Mouse (Mus musculus) MEL (cell line): ENCODE measurements around the gene Ecm2. TPM values are rescaled to one million over a fixed set of nuclear protein-coding genes. Genes with fewer than 3 reads are reported as not detected.

Experiments used
- DNase-seq: peaks from one replicate; pipeline ENCODE4 v3.0.0; 2011; ENCODE audit warnings: low read depth, low spot score
- H3K27ac ChIP-seq: 2 replicates; pipeline ENCODE4 v1.5.1; 2012; ENCODE audit warnings: low read depth, mild to moderate bottlenecking, control low read depth, low read length, moderate library complexity; ENCODE audit not compliant: control insufficient read depth
- H3K27me3 ChIP-seq, 2 experiments: fragments of 150-350 bp in 1 of 2; sonication (generic) in 1 of 2; 2 replicates each; pipeline ENCODE4 v1.6.1; 2012; ENCODE audit warnings: low read length in 2 of 2, mild to moderate bottlenecking in 2 of 2, improper control_type of control experiment in 1 of 2, moderate library complexity in 1 of 2; ENCODE audit not compliant: insufficient read depth in 2 of 2, control insufficient read depth in 1 of 2
- H3K36me3 ChIP-seq, 2 experiments: 2 replicates each; pipeline ENCODE4 v1.6.1; 2012 to 2014; ENCODE audit warnings: low read length in 2 of 2, improper control_type of control experiment in 1 of 2, inconsistent platforms in 1 of 2, mild to moderate bottlenecking in 1 of 2; ENCODE audit not compliant: insufficient read depth in 2 of 2, control insufficient read depth in 1 of 2
- H3K4me1 ChIP-seq, 2 experiments: fragments of 150-350 bp in 1 of 2; sonication (generic) in 1 of 2; 2 replicates each; pipeline ENCODE4 v1.6.1; 2012; ENCODE audit warnings: low read length in 2 of 2, improper control_type of control experiment in 1 of 2, mild to moderate bottlenecking in 1 of 2; ENCODE audit not compliant: insufficient read depth in 2 of 2, control insufficient read depth in 1 of 2
- H3K4me3 ChIP-seq, 2 experiments: fragments of 150-350 bp in 1 of 2; sonication (generic) in 1 of 2; 2 replicates each; pipeline ENCODE4 v1.5.1; 2012; ENCODE audit warnings: low read depth in 2 of 2, low read length in 2 of 2, mild to moderate bottlenecking in 2 of 2, moderate library complexity in 2 of 2, control low read depth in 1 of 2, improper control_type of control experiment in 1 of 2; ENCODE audit not compliant: control insufficient read depth in 1 of 2, insufficient read depth in 1 of 2
- H3K79me2 ChIP-seq: 2 replicates; pipeline ENCODE4 v1.6.1; 2012; ENCODE audit warnings: mild to moderate bottlenecking, low read length, moderate library complexity; ENCODE audit not compliant: control insufficient read depth, poor library complexity, insufficient read depth
- H3K9ac ChIP-seq: 2 replicates; pipeline ENCODE4 v1.6.1; 2012; ENCODE audit warnings: low read depth, mild to moderate bottlenecking, control low read depth, low read length, moderate library complexity; ENCODE audit not compliant: control insufficient read depth, poor library complexity, severe bottlenecking
- H3K9me3 ChIP-seq: fragments of 150-350 bp; sonication (generic); replicated peaks from 2 replicates; pipeline ENCODE4 v1.6.1; 2012; ENCODE audit warnings: mild to moderate bottlenecking, low read length, improper control_type of control experiment, moderate library complexity; ENCODE audit not compliant: insufficient read depth
- CHD2 ChIP-seq: IDR thresholded peaks from 2 replicates; pipeline ENCODE4 v1.6.1; 2011; ENCODE audit warnings: low read length, improper control_type of control experiment
- CTCF ChIP-seq, 3 experiments: IDR thresholded peaks in 2 of 3; conservative IDR thresholded peaks in 1 of 3; 2 replicates each; pipeline ENCODE4 v1.5.1; 2011 to 2012; ENCODE audit warnings: low read length in 3 of 3, low read depth in 2 of 3, mild to moderate bottlenecking in 2 of 3, improper control_type of control experiment in 1 of 3, inconsistent platforms in 1 of 3, mixed read lengths in 1 of 3, moderate library complexity in 1 of 3; ENCODE audit not compliant: control insufficient read depth in 1 of 3, insufficient read depth in 1 of 3, poor library complexity in 1 of 3, severe bottlenecking in 1 of 3
- ELF1 ChIP-seq: IDR thresholded peaks from 2 replicates; pipeline ENCODE4 v1.6.1; 2014; ENCODE audit warnings: low read depth, mild to moderate bottlenecking, inconsistent platforms, low read length, improper control_type of control experiment, moderate library complexity
- EP300 ChIP-seq, 2 experiments: IDR thresholded peaks; 2 replicates each; pipeline ENCODE4 v1.6.1; 2011; ENCODE audit warnings: improper control_type of control experiment in 2 of 2, low read length in 2 of 2, low read depth in 1 of 2, mild to moderate bottlenecking in 1 of 2
- ETS1 ChIP-seq: IDR thresholded peaks from 2 replicates; pipeline ENCODE4 v1.6.1; 2012; ENCODE audit warnings: low read depth, mild to moderate bottlenecking, inconsistent platforms, low read length, improper control_type of control experiment, moderate library complexity
- GATA1 ChIP-seq: IDR thresholded peaks from 2 replicates; pipeline ENCODE4 v1.6.1; 2011; ENCODE audit warnings: low read depth, low read length, improper control_type of control experiment
- HCFC1 ChIP-seq: IDR thresholded peaks from 2 replicates; pipeline ENCODE4 v1.6.1; 2012; ENCODE audit warnings: low read depth, mild to moderate bottlenecking, inconsistent platforms, low read length, improper control_type of control experiment, moderate library complexity
- MAX ChIP-seq: IDR thresholded peaks from 2 replicates; pipeline ENCODE4 v1.6.1; 2011; ENCODE audit warnings: low read length, improper control_type of control experiment
- MEF2A ChIP-seq: IDR thresholded peaks from 2 replicates; pipeline ENCODE4 v1.6.1; 2014; ENCODE audit warnings: low read depth, mild to moderate bottlenecking, inconsistent platforms, low read length, improper control_type of control experiment; ENCODE audit not compliant: poor library complexity, insufficient replicate concordance, severe bottlenecking; ENCODE audit errors: extremely low read depth
- MYB ChIP-seq: IDR thresholded peaks from 2 replicates; pipeline ENCODE4 v1.6.1; 2011; ENCODE audit warnings: mild to moderate bottlenecking, low read depth, low read length, improper control_type of control experiment
- NELFE ChIP-seq: IDR thresholded peaks from 2 replicates; pipeline ENCODE4 v1.6.1; 2011; ENCODE audit warnings: low read depth, low read length, improper control_type of control experiment
- RCOR1 ChIP-seq: IDR thresholded peaks from 2 replicates; pipeline ENCODE4 v1.6.1; 2012; ENCODE audit warnings: low read depth, mild to moderate bottlenecking, inconsistent platforms, low read length, improper control_type of control experiment
- SIN3A ChIP-seq: IDR thresholded peaks from 2 replicates; pipeline ENCODE4 v1.6.1; 2012; ENCODE audit warnings: low read length, improper control_type of control experiment, inconsistent platforms
- SMC3 ChIP-seq: IDR thresholded peaks from 2 replicates; pipeline ENCODE4 v1.6.1; 2011; ENCODE audit warnings: low read depth, low read length, improper control_type of control experiment
- TBP ChIP-seq: IDR thresholded peaks from 2 replicates; pipeline ENCODE4 v1.8.0; 2011; ENCODE audit warnings: low read depth, low read length, improper control_type of control experiment
- USF1 ChIP-seq: IDR thresholded peaks from 2 replicates; pipeline ENCODE4 v1.6.1; 2014; ENCODE audit warnings: low read depth, mild to moderate bottlenecking, inconsistent platforms, low read length, improper control_type of control experiment, moderate library complexity
- USF2 ChIP-seq, 2 experiments: IDR thresholded peaks; 2 replicates each; pipeline ENCODE4 v1.6.1; 2011 to 2012; ENCODE audit warnings: improper control_type of control experiment in 2 of 2, low read length in 2 of 2, borderline replicate concordance in 1 of 2, inconsistent platforms in 1 of 2, low read depth in 1 of 2, mild to moderate bottlenecking in 1 of 2; ENCODE audit not compliant: insufficient read depth in 1 of 2
- ZKSCAN1 ChIP-seq: IDR thresholded peaks from 2 replicates; pipeline ENCODE4 v1.6.1; 2012; ENCODE audit warnings: low read depth, mild to moderate bottlenecking, inconsistent platforms, low read length, improper control_type of control experiment, moderate library complexity
- ZMIZ1 ChIP-seq: IDR thresholded peaks from 2 replicates; pipeline ENCODE4 v1.6.1; 2012; ENCODE audit warnings: low read depth, mild to moderate bottlenecking, inconsistent platforms, low read length, improper control_type of control experiment, moderate library complexity
- polyA plus RNA-seq, 2 experiments: library from polyadenylated mRNA; stranded (reverse) in 1 of 2; unstranded in 1 of 2; fragments of >175 nt in 1 of 2; fragments of >200 nt in 1 of 2; gene quantifications; 2 replicates each; pipeline versions ENCODE4 v1.2.1 to v1.2.4; 2012; ENCODE audit warnings: low replicate concordance in 2 of 2, low read depth in 1 of 2; ENCODE audit not compliant: insufficient read length in 2 of 2, insufficient read depth in 1 of 2, missing spikeins in 1 of 2
- total RNA-seq: library from RNA; depleted of rRNA; stranded (reverse); fragments of 300-350 nt; gene quantifications from 2 replicates; pipeline ENCODE4 v1.2.3, GENCODE M21; 2012

Ecm2 gene
- total and polyA plus RNA-seq, 3 experiments: 0.04 to 0.08 TPM; not detected in 1

GRCm38 (mm10) chr13:49467585-49467984 is 37.0 kb upstream of the Ecm2 start:
- no peak for DNase-seq
- no peaks in the 10 kb centered on the region; a peak in 1 of 4 replicates for H3K36me3 ChIP-seq
- no peaks in the 10 kb centered on the region for H3K27me3 ChIP-seq
- no peaks in the 10 kb centered on the region for H3K4me1 ChIP-seq
- no peak overlapping the region for H3K9ac ChIP-seq
- H3K79me2 ChIP-seq: no peaks in the 10 kb centered on the region
- no peak overlapping the region for H3K27ac ChIP-seq
- no peaks in the 10 kb centered on the region for H3K9me3 ChIP-seq
- H3K4me3 ChIP-seq: no peak overlapping the region
- TF ChIP-seq RCOR1 (no peak), EP300 (IDR thresholded peaks at IDR 0.05; ENCODE audit: low read depth in 1 of 2, low read length in 2 of 2) (no peak), ELF1 (no peak), USF1 (no peak), ZKSCAN1 (no peak), MEF2A (no peak), ETS1 (no peak), CHD2 (no peak), GATA1 (no peak), TBP (no peak), USF2 (IDR thresholded peaks at IDR 0.05; ENCODE audit: borderline replicate concordance in 1 of 2, insufficient read depth in 1 of 2, low read depth in 1 of 2, low read length in 2 of 2) (no peak), ZMIZ1 (no peak), NELFE (no peak), CTCF (IDR thresholded peaks at IDR 0.05 in 2 of 3, conservative IDR thresholded peaks at IDR 0.05 in 1 of 3; ENCODE audit: control insufficient read depth in 1 of 3, insufficient read depth in 1 of 3, low read depth in 2 of 3, low read length in 3 of 3, poor library complexity in 1 of 3, severe bottlenecking in 1 of 3) (no peak), HCFC1 (no peak), SIN3A (no peak)

DNA sequence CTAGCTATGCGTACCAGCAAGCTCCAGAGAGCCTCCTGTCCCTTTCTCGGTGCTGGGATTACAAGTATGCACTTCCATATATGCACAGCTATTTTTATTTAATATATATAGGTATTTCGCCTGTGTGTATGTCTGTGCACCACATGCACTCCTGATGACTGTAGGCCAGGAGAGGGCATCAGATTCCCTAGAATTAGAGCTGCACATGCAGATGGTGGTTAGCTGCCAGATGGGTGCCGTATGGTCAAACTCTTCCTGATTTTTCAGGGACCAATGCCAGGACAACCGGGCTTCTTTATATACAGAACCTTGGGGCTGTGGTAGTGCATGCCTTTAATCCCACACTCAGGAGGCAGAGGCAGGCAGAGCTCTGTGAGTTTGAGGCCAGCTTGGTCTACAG is 35.6 kb upstream of the Ecm2 start:
- Histone ChIP-seq H3K4me3 (no peak overlapping the region), H3K4me1 (no peaks in the 10 kb centered on the region), H3K9me3 (no peaks in the 10 kb centered on the region)
- peak; percentile 5; the same call in 1 of the 2 replicates for TF ChIP-seq SMC3
- no peak for TF ChIP-seq MAX
- TF ChIP-seq MYB: no peak
- TF ChIP-seq, all 39 proteins: peak for 1
- Histone ChIP-seq H3K9ac (no peak overlapping the region), H3K79me2 (no peaks in the 10 kb centered on the region), H3K36me3 (no peaks in the 10 kb centered on the region; a peak in 1 of 4 replicates), H3K27me3 (no peaks in the 10 kb centered on the region), H3K27ac (no peak overlapping the region)
- DNase-seq: no peak
